Mouse (Mus musculus) ES-E14 (cell line): Measurements from ENCODE around the gene Mrgpre.

Experiments used
- CHD2 ChIP-seq: IDR thresholded peaks from 2 replicates; pipeline ENCODE4 v1.6.1; 2014; ENCODE audit warnings: mild to moderate bottlenecking, low read depth, low read length, inconsistent platforms
- MAFK ChIP-seq: IDR thresholded peaks from 2 replicates; pipeline ENCODE4 v1.6.1; 2014; ENCODE audit warnings: mild to moderate bottlenecking, low read depth, low read length, inconsistent platforms; ENCODE audit not compliant: insufficient read depth
- ZNF384 ChIP-seq: IDR thresholded peaks from 2 replicates; pipeline ENCODE4 v1.6.1; 2012; ENCODE audit warnings: low read depth, low read length, inconsistent platforms

DNA sequence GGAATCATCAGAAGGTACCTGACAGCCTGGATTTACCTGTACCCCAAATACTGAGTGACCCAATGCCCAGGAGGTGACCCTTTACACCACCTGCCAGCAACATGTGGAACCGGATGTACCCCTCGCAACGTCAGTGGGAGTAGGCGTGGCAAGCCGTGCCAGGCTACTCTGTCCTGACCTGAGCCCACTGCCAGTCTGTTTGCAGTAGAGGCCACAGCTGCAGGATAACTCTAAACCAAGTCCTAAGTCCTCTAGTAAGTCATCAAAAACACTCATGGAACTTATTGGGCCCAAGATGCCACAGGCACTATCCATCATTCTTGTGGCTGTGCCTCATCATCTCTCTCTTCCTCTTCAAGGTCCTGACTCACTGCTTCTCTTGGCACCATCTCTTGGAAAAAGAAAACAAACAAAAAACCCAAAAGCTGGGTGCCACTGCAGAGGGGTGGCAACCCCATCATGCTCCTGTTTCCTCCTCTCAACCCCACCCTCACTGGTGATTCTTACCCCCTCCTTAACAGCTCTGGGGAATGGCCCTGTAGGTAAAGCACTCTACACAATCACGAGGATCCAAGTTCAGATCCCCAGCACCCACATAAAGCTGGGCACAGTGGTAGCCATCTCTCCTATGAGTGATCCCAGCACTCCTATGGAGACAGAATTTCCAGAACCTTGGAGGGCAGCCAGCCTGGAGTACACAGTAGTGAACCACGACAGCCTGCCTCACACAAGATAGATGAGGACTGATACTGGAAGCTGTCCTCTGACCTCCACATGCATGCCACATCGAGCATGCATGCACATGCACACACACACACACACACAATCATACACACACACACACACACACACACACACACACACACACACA is 17.1 kb upstream of the Mrgpre start:
- TF ChIP-seq MAFK (no peak), CHD2 (no peak), ZNF384 (no peak)
